ENCODE assay signal across 11 mouse cellular contexts in genomic region chr12:31323136-31323695, GRCm38 (mm10). TPM values are rescaled to one million over a fixed set of nuclear protein-coding genes. Genes with fewer than 3 reads are reported as not detected.
"Had no signal": no experiment of that assay in that cellular context is flagged by ENCODE, and none has a peak within 500 bp of the region (broad histone marks: within the 10 kb centered on the region; RNA-seq: fewer than 3 reads in every experiment).

No protein-coding gene starts in this region.

- ATAC-seq: intestine, embryonic 15.5 days had no signal

- DNase-seq: layer of hippocampus, adult 9-11 months; liver, embryonic 13.5 days; lung, adult 2 months; lung, postnatal 14 days; lung, postnatal 4 days; midbrain, embryonic 14.5 days; thymus, postnatal 25 days had no signal

- H3K36me3 ChIP-seq: liver, embryonic 13.5 days had no signal

- H3K27me3 ChIP-seq: intestine, embryonic 15.5 days; liver, embryonic 13.5 days had no signal

- H3K4me2 ChIP-seq: intestine, embryonic 15.5 days; liver, embryonic 13.5 days; midbrain, embryonic 11.5 days had no signal

- H3K9me3 ChIP-seq: intestine, embryonic 15.5 days; liver, embryonic 13.5 days had no signal

- H3K4me1 ChIP-seq: intestine, embryonic 15.5 days; liver, embryonic 13.5 days had no signal

- H3K9ac ChIP-seq: intestine, embryonic 15.5 days; liver, embryonic 13.5 days had no signal

- H3K4me3 ChIP-seq: intestine, embryonic 15.5 days; liver, embryonic 13.5 days had no signal

- H3K27ac ChIP-seq: intestine, embryonic 15.5 days; liver, embryonic 13.5 days; stomach, postnatal 0 days had no signal

RNA-seq across cellular contexts. Expression of gene Lamb1, which starts 58.2 kb away (rescaled TPM):
- total RNA-seq: megakaryocyte-erythroid progenitor cell, adult 5-6 weeks had no signal
